Mouse (Mus musculus): ENCODE data around the gene Teddm1b.

- no peak for TF ChIP-seq POLR2A (IDR thresholded peaks at IDR 0.05; ENCODE audit: borderline replicate concordance, insufficient read depth, low read length)
- no peak for TF ChIP-seq CTCF (IDR thresholded peaks at IDR 0.05; ENCODE audit: borderline replicate concordance, insufficient read depth, low read depth, low read length)
These were observed 43.4 kb upstream of the Teddm1b start for GRCm38 (mm10) chr1:153830746-153831145.
